In the genomic region with DNA sequence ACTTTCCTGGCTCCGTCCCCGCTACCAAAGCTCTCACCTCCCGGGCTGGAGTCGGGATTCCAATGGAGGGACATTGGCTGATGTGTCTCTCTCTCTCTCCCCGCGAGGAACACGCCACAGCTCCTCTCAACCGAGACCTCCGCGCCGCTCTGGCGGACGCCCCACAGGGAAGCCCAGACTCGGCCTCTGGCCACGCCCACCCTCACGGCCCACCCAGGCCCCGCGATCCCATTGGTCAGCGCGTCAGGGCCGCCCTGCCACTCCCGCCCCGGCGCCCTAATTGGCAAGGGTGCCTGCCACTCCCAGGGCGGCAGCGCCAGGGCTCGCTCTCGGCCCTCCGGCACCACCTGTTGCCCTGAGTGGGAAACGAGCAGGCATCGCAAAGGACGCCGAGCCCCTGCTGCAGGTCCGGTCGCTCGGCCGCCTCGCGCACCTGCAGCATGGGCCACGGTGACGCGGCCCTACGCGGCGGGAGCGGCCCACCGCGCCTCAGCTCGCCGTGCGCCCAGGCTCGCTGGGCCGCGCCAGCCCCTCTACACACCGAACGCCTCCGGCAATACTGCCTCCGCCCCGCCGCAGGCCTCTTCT, we compare ENCODE assay signal across 8 mouse cellular contexts. TPM values are rescaled to one million over a fixed set of nuclear protein-coding genes. Genes with fewer than 3 reads are reported as not detected.
DNase-seq lines count a peak whose midpoint lies in the region; ATAC-seq and TF ChIP-seq lines count a peak whose summit lies in the region.

No protein-coding gene starts in this region.

- ATAC-seq in embryonic facial prominence, embryonic 13.5 days (ENCODE audit: insufficient number of reproducible peaks, insufficient read depth, low FRiP score, low TSS enrichment, low read depth): peak; percentile 98
- ATAC-seq in limb, embryonic 14.5 days (ENCODE audit: low FRiP score, low read depth): peak; percentile 95
- ATAC-seq in midbrain, postnatal 0 days (ENCODE audit: low FRiP score): peak; percentile 98

- WGBS in embryonic facial prominence, embryonic 13.5 days: under 1% methylated on average over 58 of the region's 60 CpGs
- 0% methylated on average over 52 of the region's 60 CpGs for WGBS in limb, embryonic 14.5 days
- under 1% methylated on average over 30 of the region's 60 CpGs for WGBS in midbrain, postnatal 0 days

- H3K4me1 ChIP-seq in embryonic facial prominence, embryonic 13.5 days: peaks cover 9% of the 10 kb centered on the region; the same call in 1 of the 2 replicates
- H3K4me1 ChIP-seq in limb, embryonic 14.5 days (ENCODE audit: control insufficient read depth, insufficient read depth, low read length): peaks cover 6% of the 10 kb centered on the region
- H3K4me1 ChIP-seq in midbrain, postnatal 0 days (ENCODE audit: insufficient read depth, low read length): no peaks in the 10 kb centered on the region

- H3K4me3 ChIP-seq in embryonic facial prominence, embryonic 13.5 days: peak overlapping the region; percentile 82
- peak overlapping the region; percentile 83 for H3K4me3 ChIP-seq in limb, embryonic 14.5 days (replicated peaks; ENCODE audit: low read length)
- H3K4me3 ChIP-seq in midbrain, postnatal 0 days (ENCODE audit: low read depth, low read length): peak overlapping the region; percentile 93

- H3K9me3 ChIP-seq in embryonic facial prominence, embryonic 13.5 days: no peaks in the 10 kb centered on the region
- H3K9me3 ChIP-seq in limb, embryonic 14.5 days (ENCODE audit: control insufficient read depth, low read length): no peaks in the 10 kb centered on the region
- no peaks in the 10 kb centered on the region for H3K9me3 ChIP-seq in midbrain, postnatal 0 days (ENCODE audit: low read length)

- H3K27ac ChIP-seq in embryonic facial prominence, embryonic 13.5 days: peak overlapping the region; percentile 86
- H3K27ac ChIP-seq in limb, embryonic 14.5 days (replicated peaks; ENCODE audit: low read depth, low read length): peak overlapping the region; percentile 92
- peak overlapping the region; percentile 96 for H3K27ac ChIP-seq in midbrain, postnatal 0 days (ENCODE audit: low read depth, low read length)

- peak overlapping the region; percentile 86 for H3K9ac ChIP-seq in embryonic facial prominence, embryonic 13.5 days
- H3K9ac ChIP-seq in limb, embryonic 14.5 days (ENCODE audit: low read depth, low read length, severe bottlenecking): peak overlapping the region; percentile 81
- peak overlapping the region; percentile 93 for H3K9ac ChIP-seq in midbrain, postnatal 0 days (replicated peaks; ENCODE audit: low read length, poor library complexity, severe bottlenecking)

- H3K4me2 ChIP-seq in embryonic facial prominence, embryonic 13.5 days: peak overlapping the region; percentile 77
- peak overlapping the region; percentile 76 for H3K4me2 ChIP-seq in limb, embryonic 14.5 days (replicated peaks; ENCODE audit: low read depth, low read length, severe bottlenecking)
- peak overlapping the region; percentile 76 for H3K4me2 ChIP-seq in midbrain, postnatal 0 days (ENCODE audit: low read depth, low read length, poor library complexity, severe bottlenecking)

- TF ChIP-seq CTCF in midbrain, postnatal 0 days (IDR thresholded peaks at IDR 0.05): peak; percentile 68

- H3K36me3 ChIP-seq in embryonic facial prominence, embryonic 13.5 days: no peaks in the 10 kb centered on the region
- H3K36me3 ChIP-seq in limb, embryonic 14.5 days (ENCODE audit: control insufficient read depth, insufficient read depth, low read length): no peaks in the 10 kb centered on the region
- H3K36me3 ChIP-seq in midbrain, postnatal 0 days (ENCODE audit: insufficient read depth, low read length): no peaks in the 10 kb centered on the region

- TF ChIP-seq POLR2A in limb, embryonic 14.5 days (IDR thresholded peaks at IDR 0.05; ENCODE audit: borderline replicate concordance, extremely low read depth, insufficient read depth, insufficient read length): peak; percentile 89; the same call in 1 of the 2 replicates

- peak; percentile 93 for DNase-seq in 3134 (ENCODE audit: extremely low read depth, insufficient read length, low spot score)
- DNase-seq in adrenal gland, postnatal 36 days: peak; percentile 100
- peak; percentile 97 for DNase-seq in heart, adult 8-10 months (ENCODE audit: low spot score)
- DNase-seq in kidney, adult 9 months: peak; percentile 99
- peak; percentile 96 for DNase-seq in limb, embryonic 14.5 days (ENCODE audit: low spot score)
- DNase-seq in midbrain, postnatal 0 days (ENCODE audit: low spot score): peak; percentile 98
- DNase-seq in spleen, postnatal 14 days (ENCODE audit: low spot score in 2 of 2): peak; percentile 99

- H3K27me3 ChIP-seq in embryonic facial prominence, embryonic 13.5 days: no peaks in the 10 kb centered on the region
- H3K27me3 ChIP-seq in limb, embryonic 14.5 days (ENCODE audit: control insufficient read depth, insufficient read depth, low read length): no peaks in the 10 kb centered on the region
- no peaks in the 10 kb centered on the region for H3K27me3 ChIP-seq in midbrain, postnatal 0 days (ENCODE audit: insufficient read depth, low read length)

RNA-seq across cellular contexts. Expression of a gene that starts 0.5 kb away (rescaled TPM):
- 10 to 100 TPM; 73.8 to 81.3 TPM for total RNA-seq in adrenal gland, postnatal 36 days (2021)
- polyA plus RNA-seq in embryonic facial prominence, embryonic 13.5 days (2015; fragmentation: Nextera tagmentation; extraction: Ambion mirVana): 48.4 and 49.4 TPM in 2 replicates
- 10 to 100 TPM; 17.8 to 23.5 (median 18.6) TPM for total RNA-seq in heart, adult 8-10 months (2022)
- polyA plus RNA-seq in limb, embryonic 14.5 days (2012; rRNA removed): 20.5 and 27.8 TPM in 2 replicates
- 71.9 and 77.8 TPM in 2 replicates for polyA plus RNA-seq in limb, embryonic 14.5 days (2014; fragmentation: Nextera tagmentation; extraction: Ambion mirVana)
- total RNA-seq in midbrain, postnatal 0 days (2014; rRNA removed): 67.4 and 94.0 TPM in 2 replicates
- polyA plus RNA-seq in midbrain, postnatal 0 days (2015; fragmentation: Nextera tagmentation; extraction: Ambion mirVana): 117 and 129 TPM in 2 replicates

Comparison
In these comparisons a context has a peak if more than half of its experiments do, and no peak if none do; other contexts are left out.
1. Peak in every context shown above with its lines: DNase-seq, ATAC-seq, H3K4me3 ChIP-seq and H3K27ac ChIP-seq.